Mouse (Mus musculus): ENCODE measurements around the gene Lin7b.

DNA sequence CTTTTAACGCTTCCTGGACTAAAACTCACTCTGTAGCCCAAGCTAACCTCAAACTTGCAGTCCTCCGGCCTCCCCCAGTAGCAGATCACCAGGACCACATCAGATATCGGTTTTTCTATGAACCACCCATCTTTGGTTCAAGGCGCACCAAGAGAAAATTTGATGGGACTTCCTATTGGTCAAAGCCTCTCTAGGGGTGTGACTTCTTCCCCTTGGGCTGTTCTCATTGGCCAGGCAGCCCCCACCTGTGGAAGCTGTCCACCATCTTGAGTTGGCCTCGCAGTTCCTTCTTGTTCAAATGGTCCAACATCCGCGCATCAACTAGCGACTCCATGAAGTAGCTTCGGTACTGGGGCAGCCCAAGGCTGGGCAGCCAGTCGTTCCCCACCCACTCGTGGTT lies 28.3 kb downstream of the Lin7b start:
- no peak for TF ChIP-seq CTCF (conservative IDR thresholded peaks at IDR 0.05; ENCODE audit: insufficient read depth, insufficient read length, low read depth, low read length)
- TF ChIP-seq POLR2A (IDR thresholded peaks at IDR 0.05; ENCODE audit: low read depth, low read length) = no peak
